Mouse (Mus musculus) heart, embryonic 10.5 days (tissue): ENCODE measurements around the gene Fam221b. TPM values are rescaled to one million over a fixed set of nuclear protein-coding genes. Genes with fewer than 3 reads are reported as not detected.

Experiments used
- DNase-seq: peaks from one replicate; pipeline ENCODE4 v3.0.0-alpha.2; 2017; ENCODE audit warnings: low spot score
- H3K27ac ChIP-seq: fragments of 300-500 bp; sonication (generic); 2 replicates; pipeline ENCODE4 v1.5.1; 2016; ENCODE audit warnings: mild to moderate bottlenecking
- H3K27me3 ChIP-seq: fragments of 300-500 bp; sonication (generic); 2 replicates; pipeline ENCODE4 v1.6.1; 2016; ENCODE audit warnings: mild to moderate bottlenecking; ENCODE audit not compliant: poor library complexity, insufficient read depth, severe bottlenecking
- H3K36me3 ChIP-seq: fragments of 300-500 bp; sonication (generic); 2 replicates; pipeline ENCODE4 v1.6.1; 2016; ENCODE audit warnings: mild to moderate bottlenecking, moderate library complexity
- H3K4me1 ChIP-seq: fragments of 300-500 bp; sonication (generic); 2 replicates; pipeline ENCODE4 v1.6.1; 2016; ENCODE audit warnings: mild to moderate bottlenecking
- H3K4me3 ChIP-seq: fragments of 300-500 bp; sonication (generic); 2 replicates; pipeline ENCODE4 v1.5.1; 2016; ENCODE audit warnings: mild to moderate bottlenecking, moderate library complexity
- H3K9me3 ChIP-seq: fragments of 300-500 bp; sonication (generic); 2 replicates; pipeline ENCODE4 v1.6.1; 2016; ENCODE audit warnings: mild to moderate bottlenecking, moderate library complexity
- WGBS: fragments of 180-500 bp; shearing (Covaris S2); methylation state at CpG from one replicate; pipeline ENCODE4 v1.1.7; 2016; 5-methylcytosine and 5-hydroxymethylcytosine counted together
- polyA plus RNA-seq: library from polyadenylated mRNA; unstranded; fragments of >200 nt; fragmentation: Nextera tagmentation; extraction: Ambion mirVana; gene quantifications from 2 replicates; pipeline ENCODE4 v1.2.1, GENCODE M21; 2016

Fam221b gene
- polyA plus RNA-seq, 1 experiment from 2014 or later = 1.9 TPM

GRCm38 (mm10) chr4:43653161-43654015, 15.6 kb downstream of the Fam221b start, which contains the start of gene Spag8:
TSS of gene Spag8 (minus strand) at chr4:43653594.
- WGBS = 20% methylated on average over 24 of the region's 24 CpGs
- Histone ChIP-seq H3K27ac (0 out of 2 replicates have a peak within 1 kb of the TSS, but pooled peaks have one; percentile 7), H3K36me3 (peaks cover 19% of the 10 kb centered on the region), H3K4me1 (peaks cover 29% of the 10 kb centered on the region), H3K9me3 (no peaks in the 10 kb centered on the region), H3K27me3 (peaks cover 1% of the 10 kb centered on the region; the same call in 1 of the 2 replicates), H3K4me3 (peak within 1 kb of the TSS; percentile 50)
- peak; percentile 85 for DNase-seq

GRCm38 (mm10) chr4:43652726-43653125, 16.2 kb downstream of the Fam221b start:
- WGBS = 85% methylated on average over 4 of the region's 4 CpGs
- peaks cover 29% of the 10 kb centered on the region for H3K4me1 ChIP-seq
- peaks cover 19% of the 10 kb centered on the region for H3K36me3 ChIP-seq
- no peak overlapping the region for H3K27ac ChIP-seq
- peak overlapping the region; percentile 50 for H3K4me3 ChIP-seq
- no peaks in the 10 kb centered on the region for H3K9me3 ChIP-seq
- DNase-seq = no peak
- H3K27me3 ChIP-seq = peaks cover 4% of the 10 kb centered on the region; the same call in 1 of the 2 replicates

- 93% methylated on average over 3 of the region's 3 CpGs for WGBS
These were observed 19.2 kb downstream of the Fam221b start for GRCm38 (mm10) chr4:43649783-43650182.

GRCm38 (mm10) chr4:43640491-43640890, 28.5 kb downstream of the Fam221b start:
- Histone ChIP-seq H3K36me3 (peaks cover 3% of the 10 kb centered on the region; the same call in 1 of the 2 replicates), H3K4me1 (peaks cover 17% of the 10 kb centered on the region), H3K27me3 (no peaks in the 10 kb centered on the region), H3K9me3 (no peaks in the 10 kb centered on the region), H3K4me3 (no peak overlapping the region), H3K27ac (no peak overlapping the region)
- WGBS = 70% methylated on average over 6 of the region's 6 CpGs
- peak; percentile 58 for DNase-seq

More at GRCm38 (mm10) chr4:43649783-43650182, 19.2 kb downstream of the Fam221b start:
- H3K4me1 ChIP-seq = peaks cover 13% of the 10 kb centered on the region; the same call in 1 of the 2 replicates
- no peak for DNase-seq
- no peak overlapping the region for H3K27ac ChIP-seq
- no peaks in the 10 kb centered on the region for H3K9me3 ChIP-seq
- no peak overlapping the region for H3K4me3 ChIP-seq
- peaks cover 22% of the 10 kb centered on the region for H3K36me3 ChIP-seq
- H3K27me3 ChIP-seq = peaks cover 4% of the 10 kb centered on the region; the same call in 1 of the 2 replicates

GRCm38 (mm10) chr4:43640076-43640475, 28.9 kb downstream of the Fam221b start:
- peak; percentile 67 for DNase-seq
- Histone ChIP-seq H3K4me3 (no peak overlapping the region), H3K9me3 (no peaks in the 10 kb centered on the region), H3K27me3 (no peaks in the 10 kb centered on the region), H3K27ac (no peak overlapping the region), H3K4me1 (peaks cover 19% of the 10 kb centered on the region), H3K36me3 (peaks cover 3% of the 10 kb centered on the region; the same call in 1 of the 2 replicates)
- WGBS = 68% methylated on average over 9 of the region's 9 CpGs

GRCm38 (mm10) chr4:43636751-43637150, 32.2 kb downstream of the Fam221b start:
- DNase-seq = no peak
- H3K4me3 ChIP-seq = no peak overlapping the region
- H3K27ac ChIP-seq = no peak overlapping the region
- peaks cover 23% of the 10 kb centered on the region for H3K27me3 ChIP-seq
- no peaks in the 10 kb centered on the region for H3K9me3 ChIP-seq
- WGBS = 72% methylated on average over 6 of the region's 6 CpGs
- peaks cover 30% of the 10 kb centered on the region for H3K4me1 ChIP-seq
- no peaks in the 10 kb centered on the region for H3K36me3 ChIP-seq

- peak; percentile 53 for DNase-seq
- Histone ChIP-seq H3K4me3 (no peak overlapping the region), H3K27me3 (peaks cover 23% of the 10 kb centered on the region), H3K36me3 (no peaks in the 10 kb centered on the region), H3K27ac (no peak overlapping the region), H3K4me1 (peaks cover 38% of the 10 kb centered on the region), H3K9me3 (no peaks in the 10 kb centered on the region)
- 76% methylated on average over 7 of the region's 7 CpGs for WGBS
These were observed 34.1 kb downstream of the Fam221b start for GRCm38 (mm10) chr4:43634621-43635374.

GRCm38 (mm10) chr4:43633736-43634135, 35.2 kb downstream of the Fam221b start:
- Histone ChIP-seq H3K9me3 (no peaks in the 10 kb centered on the region), H3K27ac (no peak overlapping the region), H3K4me1 (peaks cover 38% of the 10 kb centered on the region), H3K27me3 (peaks cover 23% of the 10 kb centered on the region), H3K36me3 (no peaks in the 10 kb centered on the region), H3K4me3 (no peak overlapping the region)
- peak; percentile 28 for DNase-seq
- 87% methylated on average over 2 of the region's 2 CpGs for WGBS

GRCm38 (mm10) chr4:43633296-43633695, 35.6 kb downstream of the Fam221b start:
- Histone ChIP-seq H3K27ac (no peak overlapping the region), H3K27me3 (peaks cover 23% of the 10 kb centered on the region), H3K9me3 (no peaks in the 10 kb centered on the region), H3K36me3 (no peaks in the 10 kb centered on the region), H3K4me3 (no peak overlapping the region), H3K4me1 (peaks cover 38% of the 10 kb centered on the region)
- WGBS = 82% methylated on average over 8 of the region's 8 CpGs
- peak; percentile 64 for DNase-seq

GRCm38 (mm10) chr4:43631956-43632920, 36.7 kb downstream of the Fam221b start:
- Histone ChIP-seq H3K27ac (peak overlapping the region; percentile 92), H3K27me3 (peaks cover 23% of the 10 kb centered on the region), H3K9me3 (no peaks in the 10 kb centered on the region), H3K4me3 (peak overlapping the region; percentile 80), H3K4me1 (peaks cover 38% of the 10 kb centered on the region), H3K36me3 (no peaks in the 10 kb centered on the region)
- peak; percentile 78 for DNase-seq
- WGBS = 42% methylated on average over 42 of the region's 42 CpGs

- WGBS = 1% methylated on average over 61 of the region's 70 CpGs
- Histone ChIP-seq H3K9me3 (no peaks in the 10 kb centered on the region), H3K4me3 (peak within 1 kb of the TSS; percentile 80), H3K36me3 (no peaks in the 10 kb centered on the region), H3K4me1 (peaks cover 38% of the 10 kb centered on the region), H3K27ac (peak within 1 kb of the TSS; percentile 92), H3K27me3 (peaks cover 23% of the 10 kb centered on the region)
- peak; percentile 78 for DNase-seq
These were observed 37.6 kb downstream of the Fam221b start, which contains the start of gene Npr2 for GRCm38 (mm10) chr4:43631046-43631955. TSS of gene Npr2 (plus strand) at chr4:43631935.
